Mouse (Mus musculus): Measurements from ENCODE around the gene Card10. TPM values are rescaled to one million over a fixed set of nuclear protein-coding genes. Genes with fewer than 3 reads are reported as not detected.
A peak's percentile ranks its signal among the peaks of the same experiment; 100 is the strongest.

The Card10 gene
- total RNA-seq, 1 experiment from 2014 or later = not detected

DNA sequence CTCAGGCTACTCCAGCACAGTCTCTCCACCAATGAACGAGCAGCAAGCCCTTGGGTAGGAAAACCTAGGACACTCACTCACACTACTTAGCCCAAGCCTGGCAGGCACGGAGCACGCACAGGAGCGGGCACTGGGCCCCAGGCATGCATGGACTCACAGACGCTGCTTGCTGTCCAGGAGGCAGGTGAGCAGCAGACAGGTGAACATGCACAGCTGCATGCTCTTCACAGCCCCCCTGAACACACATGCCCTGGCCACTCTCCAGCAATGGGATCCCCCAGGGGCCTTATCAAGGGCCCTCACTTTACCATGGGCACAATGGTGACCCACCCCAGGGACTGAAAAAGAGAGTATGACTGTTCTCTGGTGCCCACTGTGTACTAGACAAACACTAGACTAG, 23.2 kb downstream of the Card10 start:
- no peak for ATAC-seq (replicated peaks; ENCODE audit: low read depth, poor library complexity, severe bottlenecking)

DNA sequence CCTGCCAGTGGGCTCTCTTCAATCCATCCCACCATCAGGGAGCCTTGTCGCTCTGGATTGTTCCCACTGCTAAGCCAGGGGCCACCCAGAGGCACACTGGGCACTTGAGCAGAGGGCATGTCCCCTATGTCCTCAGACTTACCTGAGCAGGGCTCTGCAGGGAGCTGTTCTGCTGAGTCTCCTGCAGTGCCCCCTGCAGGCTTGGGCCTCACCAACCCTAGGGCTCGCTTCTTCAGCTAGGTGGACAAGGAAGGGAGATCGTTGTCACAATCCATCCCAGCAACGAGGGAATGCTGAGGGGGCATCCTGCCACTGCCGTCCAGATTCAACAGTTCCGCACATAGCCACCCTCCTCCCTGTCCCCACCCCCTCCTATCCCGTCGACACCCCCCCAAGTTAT, 23.6 kb downstream of the Card10 start:
- ATAC-seq (replicated peaks; ENCODE audit: low read depth, poor library complexity, severe bottlenecking) = 0 out of 2 replicates have a peak, but pooled peaks have one; percentile 31

DNA sequence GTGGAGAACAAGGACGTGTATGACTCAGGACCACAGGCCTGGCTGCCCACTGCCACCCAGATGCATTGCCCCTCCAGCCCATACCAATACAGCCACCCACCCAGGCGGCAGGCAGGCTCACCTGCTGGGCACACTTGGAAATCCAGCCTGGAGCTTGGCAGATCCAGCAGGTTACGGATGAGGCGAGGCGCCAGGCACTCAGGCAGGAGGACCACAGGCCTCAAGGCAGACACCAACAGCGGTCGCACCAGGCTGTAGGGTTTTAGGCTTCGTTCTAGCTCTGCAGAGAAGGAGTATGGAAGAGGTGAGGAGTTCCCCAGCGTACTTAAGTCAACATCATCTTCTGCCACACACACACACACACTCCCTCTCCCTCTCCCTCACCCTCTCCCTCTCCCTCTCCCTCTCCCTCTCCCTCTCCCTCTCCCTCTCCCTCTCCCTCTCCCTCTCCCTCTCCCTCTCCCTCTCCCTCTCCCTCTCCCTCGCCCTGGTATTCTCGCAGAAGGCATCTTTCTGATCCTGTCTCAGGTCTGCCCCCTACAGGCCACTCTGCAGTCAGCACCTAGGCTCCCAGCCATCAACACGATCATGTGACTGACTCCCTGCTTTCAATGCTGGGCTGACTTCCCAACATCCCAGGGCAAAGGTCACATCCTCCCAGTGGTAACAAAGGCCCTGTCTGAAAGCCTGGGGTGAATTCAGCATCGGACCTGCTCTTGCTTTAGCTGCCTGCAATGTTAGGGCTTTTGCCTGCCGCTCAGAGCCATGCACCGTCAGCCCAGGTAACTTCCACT, 24.6 kb downstream of the Card10 start:
- ATAC-seq (replicated peaks; ENCODE audit: low read depth, poor library complexity, severe bottlenecking) = peak; percentile 54

DNA sequence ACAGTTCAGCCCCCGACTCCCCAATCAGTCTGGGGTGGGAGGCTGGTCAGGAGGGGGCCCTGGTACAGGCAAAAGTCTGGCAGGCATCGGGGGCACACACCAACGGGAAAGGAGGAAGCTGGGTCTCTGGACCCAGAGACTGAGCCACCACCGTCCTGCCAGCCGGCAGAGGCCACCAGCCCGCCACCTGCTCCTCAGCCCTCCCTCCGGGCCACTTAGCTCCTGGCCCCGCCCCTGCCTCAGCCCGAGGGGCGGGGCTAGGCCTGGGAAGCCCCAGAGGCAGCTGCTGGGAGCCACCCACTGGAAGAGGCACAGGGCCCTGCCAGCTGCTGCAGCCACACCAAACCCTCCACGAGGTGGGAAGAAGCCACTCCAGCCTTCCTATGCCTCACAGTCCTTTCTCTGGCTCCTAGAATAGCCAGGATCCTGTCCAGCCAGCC, 29.5 kb downstream of the Card10 start, which contains the start of gene Mfng:
Gene Mfng, minus strand, starts transcription at position 186 of the 440 bp plus-strand sequence.
- ATAC-seq (replicated peaks; ENCODE audit: low read depth, poor library complexity, severe bottlenecking) = peak; percentile 85

DNA sequence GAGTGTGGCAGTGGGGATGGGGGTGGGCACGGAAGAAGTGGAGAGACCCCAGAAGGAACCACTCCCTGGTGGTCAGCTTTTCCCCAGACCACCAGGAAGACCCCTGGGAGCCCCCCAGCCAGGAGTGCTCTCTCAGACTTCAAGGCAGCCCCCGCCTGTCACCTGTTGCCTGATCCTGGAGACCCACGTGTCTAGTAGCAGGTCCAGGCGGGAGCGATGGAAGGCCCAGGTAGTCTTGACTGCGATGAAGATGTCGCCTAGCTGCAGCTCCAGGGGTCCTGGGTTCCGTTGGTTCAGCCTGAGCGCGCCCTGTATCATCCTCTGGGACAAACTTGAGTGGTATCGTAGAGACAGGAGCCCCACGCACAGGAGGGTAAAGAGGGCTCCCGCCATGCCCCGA, 30.0 kb downstream of the Card10 start:
- no peak for ATAC-seq (replicated peaks; ENCODE audit: low read depth, poor library complexity, severe bottlenecking)

DNA sequence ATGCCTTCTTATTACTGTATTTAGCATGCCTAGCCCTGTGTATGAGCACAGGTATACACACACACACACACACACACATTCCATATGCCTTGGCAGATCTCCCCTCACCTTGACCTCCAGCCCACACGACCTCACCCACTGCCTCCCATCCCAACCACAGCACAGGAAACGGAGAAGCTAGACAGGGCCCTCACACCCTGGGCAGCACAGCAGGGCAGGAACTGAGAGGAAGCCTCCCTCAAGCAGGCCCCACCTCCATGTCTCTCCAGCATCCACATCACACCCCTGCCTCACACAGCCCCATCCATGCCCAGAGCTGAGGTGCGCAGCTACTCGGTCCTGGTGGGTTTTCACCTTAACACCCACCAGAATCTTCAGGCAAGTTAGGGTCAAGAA, 30.5 kb downstream of the Card10 start:
- peak; percentile 48 for ATAC-seq (replicated peaks; ENCODE audit: low read depth, poor library complexity, severe bottlenecking)

DNA sequence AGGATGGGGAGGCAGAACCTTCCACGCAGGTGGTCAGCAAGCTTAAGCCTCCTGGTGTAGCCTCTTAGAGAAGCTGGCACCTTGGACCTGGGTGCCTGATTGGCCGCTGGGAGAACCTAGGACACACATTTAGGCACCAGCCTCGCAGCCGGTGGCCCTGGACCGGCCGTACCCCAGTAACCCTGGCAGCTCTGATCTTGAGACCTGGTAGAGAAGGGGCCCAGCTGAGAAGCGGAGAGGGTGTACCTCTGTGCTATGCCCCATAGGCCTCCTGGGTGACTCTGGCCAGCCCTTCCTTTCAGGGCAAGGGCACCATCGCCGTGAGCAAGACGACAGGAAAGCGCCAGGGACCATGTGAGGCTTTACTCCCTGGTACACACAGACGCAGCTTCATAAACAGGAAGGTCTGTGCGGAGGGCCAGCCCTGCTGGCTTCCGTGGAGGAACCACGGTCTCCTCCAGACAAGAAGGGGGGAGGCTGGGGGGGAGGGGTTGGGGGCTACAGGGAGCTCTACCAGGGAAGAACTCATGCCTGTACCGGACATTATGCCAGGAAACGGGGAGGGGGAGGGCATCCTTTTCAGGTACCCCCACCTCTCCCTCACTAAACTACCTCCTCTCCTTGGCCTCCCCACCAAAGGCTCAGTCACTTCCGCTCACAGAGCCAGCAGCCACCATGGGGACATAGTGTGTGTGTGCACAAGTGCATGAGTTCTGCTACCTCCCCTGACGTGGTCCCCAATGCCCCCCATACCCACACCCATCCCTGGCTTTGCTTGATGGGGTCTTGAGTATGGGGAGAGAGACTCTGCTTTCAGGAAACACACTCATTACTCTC, 31.1 kb downstream of the Card10 start:
- peak; percentile 37 for ATAC-seq (replicated peaks; ENCODE audit: low read depth, poor library complexity, severe bottlenecking)

DNA sequence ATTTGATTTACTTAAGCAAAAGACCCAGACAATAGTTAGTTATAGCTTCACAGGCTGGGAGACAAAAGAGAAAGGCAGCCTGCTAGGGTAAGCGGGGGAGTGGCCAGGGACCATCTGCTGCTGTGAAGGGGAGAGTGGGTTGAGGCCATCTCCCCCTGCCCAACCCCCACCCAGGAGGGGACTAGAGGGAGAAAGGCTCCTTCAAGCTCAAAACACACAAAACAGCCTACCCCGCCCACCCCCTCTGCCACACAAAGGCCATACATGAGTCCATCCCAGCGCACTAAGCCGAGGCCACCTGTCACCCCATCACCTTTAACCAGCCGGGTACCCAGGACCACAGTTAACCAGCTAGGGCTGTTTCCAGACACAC, 31.9 kb downstream of the Card10 start:
- no peak for ATAC-seq (replicated peaks; ENCODE audit: low read depth, poor library complexity, severe bottlenecking)

DNA sequence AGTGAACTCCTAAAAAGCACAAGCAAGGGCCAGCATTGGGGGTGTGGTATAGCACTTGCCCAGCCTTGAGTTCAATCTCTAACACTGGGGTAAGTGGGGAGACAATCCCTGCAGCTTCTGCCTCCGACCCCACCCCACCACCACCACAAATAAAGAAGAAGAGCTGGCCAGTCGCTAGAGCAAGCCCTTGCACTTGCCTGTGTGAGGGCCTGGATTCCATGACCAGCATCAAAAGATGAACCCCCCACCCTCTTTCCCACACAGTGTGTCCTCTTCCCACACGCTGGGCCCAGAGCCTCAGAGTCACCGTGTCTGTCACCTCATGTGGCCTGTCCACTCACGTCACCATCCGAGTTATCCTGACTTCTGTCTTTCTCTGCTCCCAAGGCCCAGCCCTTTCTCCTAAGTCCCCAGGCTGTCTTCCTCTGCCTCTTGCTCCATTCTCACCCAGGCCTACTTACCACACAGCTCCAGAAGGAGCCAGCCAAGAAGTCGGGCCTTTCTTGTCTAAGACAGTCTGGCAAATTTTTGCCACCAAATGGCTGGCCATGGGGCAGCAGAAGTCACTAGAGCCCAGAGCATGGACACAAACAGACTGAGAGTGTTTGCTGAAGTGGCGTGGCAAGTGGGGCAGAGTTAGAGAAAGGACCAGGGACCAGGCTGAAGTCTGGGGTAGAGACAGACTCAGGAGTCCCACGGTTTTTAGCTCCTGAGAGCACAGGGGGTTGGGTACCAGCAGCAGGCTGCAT, 32.4 kb downstream of the Card10 start:
- ATAC-seq (replicated peaks; ENCODE audit: low read depth, poor library complexity, severe bottlenecking) = no peak

DNA sequence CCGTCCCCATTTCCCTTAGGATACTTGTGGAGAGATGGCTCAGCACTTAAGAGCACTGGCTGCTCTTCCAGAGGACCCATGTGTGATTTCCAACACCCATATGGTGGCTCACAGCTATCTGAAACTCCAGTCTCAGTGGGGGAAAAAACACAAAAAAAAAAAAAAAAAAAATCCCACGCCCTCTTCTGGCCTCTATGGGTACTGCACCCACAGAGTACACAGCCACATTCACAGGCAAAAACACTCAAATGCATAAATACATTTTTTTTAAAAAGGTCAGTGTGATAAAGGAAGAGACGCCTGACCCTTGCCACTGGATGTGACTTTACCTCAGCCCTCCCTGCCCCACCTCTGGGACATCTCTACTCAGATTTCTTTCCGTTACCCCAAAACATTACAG, 33.8 kb downstream of the Card10 start:
- ATAC-seq (replicated peaks; ENCODE audit: low read depth, poor library complexity, severe bottlenecking) = no peak

DNA sequence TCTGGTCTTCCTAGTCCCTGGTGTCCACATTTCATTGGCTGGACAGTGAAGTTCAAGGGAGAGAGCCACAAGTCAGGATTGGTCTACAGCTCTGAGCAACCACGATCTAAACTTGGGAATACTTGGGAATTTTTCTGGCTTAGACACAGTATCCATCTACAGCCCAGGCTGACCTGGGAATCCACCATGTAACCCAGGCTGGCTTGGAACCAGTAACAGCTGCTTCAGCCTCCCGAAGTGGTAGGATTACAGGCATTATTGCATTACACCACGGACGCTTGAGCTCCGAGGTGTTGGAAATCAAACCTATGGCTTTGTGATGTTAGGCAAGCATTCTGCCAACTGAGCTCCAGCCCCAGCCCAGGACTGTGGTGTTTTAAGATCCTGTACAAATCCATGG, 39.1 kb downstream of the Card10 start:
- ATAC-seq (replicated peaks; ENCODE audit: low read depth, poor library complexity, severe bottlenecking) = no peak

DNA sequence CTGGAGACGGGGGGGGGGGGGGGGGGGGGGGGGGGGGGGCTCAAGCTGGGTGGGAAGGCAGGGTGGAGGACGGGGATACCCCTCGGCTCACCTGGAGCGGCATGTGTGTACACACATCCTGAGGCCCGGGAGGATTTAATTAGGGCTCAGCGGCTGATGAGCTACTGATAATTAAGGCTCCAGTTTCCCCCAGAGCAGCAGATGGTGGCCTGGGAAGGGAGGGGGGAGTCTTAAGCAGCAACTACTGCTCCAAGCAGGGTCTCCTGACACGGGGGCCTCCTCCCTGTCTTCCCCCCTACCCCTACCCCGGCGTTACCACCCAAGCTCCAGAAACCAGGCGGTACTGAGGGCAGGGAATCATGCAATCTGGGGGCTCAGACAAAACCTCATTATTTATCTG, 39.6 kb downstream of the Card10 start:
- no peak for ATAC-seq (replicated peaks; ENCODE audit: low read depth, poor library complexity, severe bottlenecking)

DNA sequence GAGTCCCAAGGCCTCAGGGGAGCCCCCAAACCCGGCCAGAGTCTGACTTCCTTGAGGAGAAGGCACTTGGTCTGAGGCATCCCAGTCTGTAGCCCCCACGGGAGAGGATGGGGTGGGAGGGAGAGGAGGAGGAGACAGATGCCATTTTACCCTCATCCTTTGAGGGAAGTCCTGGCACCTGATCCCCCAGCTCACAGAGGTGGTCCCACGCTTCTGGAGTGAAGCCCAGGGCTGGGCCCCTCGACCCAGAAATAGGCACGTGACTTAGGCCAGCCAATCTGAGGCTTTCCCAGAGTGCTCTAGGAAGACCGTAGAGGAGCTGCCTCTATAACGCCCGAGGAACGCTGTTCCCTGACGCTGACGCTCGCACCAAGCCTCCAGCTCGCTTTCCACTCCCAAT, 41.7 kb downstream of the Card10 start:
- ATAC-seq (replicated peaks; ENCODE audit: low read depth, poor library complexity, severe bottlenecking) = no peak

DNA sequence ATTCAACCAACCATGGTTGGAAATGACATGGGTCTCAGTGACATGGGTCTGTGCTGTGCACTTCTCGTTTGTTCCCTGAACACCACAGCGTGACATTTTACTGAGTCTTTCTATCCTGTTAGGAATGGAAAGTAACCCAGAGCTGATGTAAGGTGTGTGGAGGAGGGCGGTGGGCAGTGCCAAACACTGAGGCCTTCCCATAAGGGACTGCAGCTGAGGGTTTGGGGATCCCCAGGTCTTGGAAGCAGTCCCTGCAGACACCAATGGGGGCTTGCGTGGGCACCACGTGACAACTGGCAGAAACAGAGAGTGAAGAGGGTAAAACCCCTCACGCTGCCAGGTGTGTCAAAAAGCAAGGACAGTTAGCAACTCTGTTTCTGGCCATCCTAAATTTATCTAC, 44.7 kb downstream of the Card10 start:
- ATAC-seq (replicated peaks; ENCODE audit: low read depth, poor library complexity, severe bottlenecking) = no peak

DNA sequence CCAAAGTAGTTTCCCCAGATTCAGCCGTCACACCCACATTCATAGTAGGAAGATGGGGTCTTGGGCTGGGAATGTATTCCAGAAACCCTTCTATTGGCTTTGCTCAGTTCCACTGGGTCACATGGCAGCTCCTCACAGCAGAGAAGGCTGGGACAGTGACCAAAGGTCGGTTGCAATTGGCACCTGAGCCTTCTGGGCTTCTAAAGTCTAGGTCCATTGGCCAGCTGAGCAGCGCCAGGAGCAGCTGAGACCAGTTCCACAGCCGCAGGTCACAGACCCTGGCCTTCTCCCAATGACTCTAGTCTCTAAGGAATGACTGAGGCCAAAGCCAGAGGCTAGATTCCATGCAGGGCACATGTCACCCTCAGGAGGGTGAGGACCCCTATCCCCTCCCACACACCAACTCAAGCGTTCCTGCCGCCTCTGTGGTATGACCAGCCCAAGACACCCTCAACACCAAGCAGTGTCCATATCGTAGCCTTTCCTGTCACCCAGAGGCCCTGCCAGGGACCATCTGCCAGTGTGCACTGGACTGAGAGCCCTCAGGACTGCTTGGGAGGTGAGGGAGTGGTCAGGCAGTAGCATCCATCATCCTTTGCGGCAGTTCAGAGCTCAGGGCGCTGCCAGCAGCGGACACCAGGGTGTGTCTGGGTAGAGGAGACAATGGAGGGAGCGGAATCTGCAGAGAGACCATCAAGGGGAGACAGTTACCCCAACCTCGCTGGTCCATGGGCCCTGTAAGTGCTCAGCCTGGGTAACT, 46.7 kb downstream of the Card10 start:
- ATAC-seq (replicated peaks; ENCODE audit: low read depth, poor library complexity, severe bottlenecking) = no peak

DNA sequence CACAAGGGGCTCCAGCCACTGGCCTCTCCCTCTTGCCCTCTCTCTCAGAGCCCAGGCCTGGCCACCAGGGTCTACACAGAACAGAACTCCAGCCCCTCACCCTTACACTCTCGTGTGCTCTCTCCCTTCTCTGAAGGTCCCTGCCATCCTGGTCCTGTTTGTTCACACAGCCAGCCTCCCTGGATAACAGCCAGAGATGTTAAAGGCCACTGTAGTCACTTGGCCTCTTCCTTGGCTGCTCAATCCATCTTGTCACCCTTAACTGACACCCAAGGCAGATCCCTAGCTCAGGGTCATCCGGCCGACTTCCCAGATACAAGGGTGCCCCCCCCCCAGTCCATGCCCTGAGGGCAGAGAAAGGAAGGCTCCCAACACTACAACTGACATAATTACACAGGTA, 47.6 kb downstream of the Card10 start:
- ATAC-seq (replicated peaks; ENCODE audit: low read depth, poor library complexity, severe bottlenecking) = no peak

DNA sequence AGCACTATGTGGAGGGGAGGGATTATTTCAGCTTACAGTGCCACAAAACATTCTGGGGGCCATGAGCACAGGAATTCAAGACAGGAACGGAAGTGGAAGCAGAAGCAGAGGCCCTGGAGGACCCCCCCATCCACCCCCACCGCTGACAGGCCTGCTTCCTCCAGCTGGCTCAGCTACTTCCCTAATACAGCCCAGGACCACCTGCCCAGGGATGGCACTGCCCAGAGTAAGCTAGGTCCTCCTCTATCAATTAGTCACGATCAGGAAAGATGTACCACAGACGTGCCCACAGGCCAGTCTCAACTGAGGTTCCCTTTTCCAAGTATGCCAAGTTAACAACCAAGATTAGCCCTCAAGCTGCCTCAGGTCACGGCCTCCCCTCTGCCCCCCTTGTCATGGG, 48.7 kb downstream of the Card10 start:
- ATAC-seq (replicated peaks; ENCODE audit: low read depth, poor library complexity, severe bottlenecking) = peak; percentile 85

DNA sequence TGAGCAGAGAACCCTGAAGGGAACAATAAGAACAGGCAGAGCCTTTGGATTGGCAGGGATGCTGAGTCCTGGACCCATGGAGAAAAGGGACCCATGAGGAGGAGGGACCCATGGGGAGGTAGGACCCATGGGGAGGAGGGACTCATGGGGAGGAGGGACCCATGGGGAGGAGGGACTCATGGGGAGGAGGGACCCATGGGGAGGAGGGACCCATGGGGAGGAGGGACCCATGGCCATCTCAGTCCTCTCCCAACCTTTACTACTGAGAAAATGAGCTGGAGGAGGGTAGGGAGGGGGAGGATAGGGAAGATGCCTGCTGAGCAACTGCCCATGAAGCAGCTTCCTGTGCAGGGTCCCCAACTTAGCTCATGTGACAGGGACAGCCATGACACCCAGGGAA, 49.9 kb downstream of the Card10 start:
- ATAC-seq (replicated peaks; ENCODE audit: low read depth, poor library complexity, severe bottlenecking) = no peak

DNA sequence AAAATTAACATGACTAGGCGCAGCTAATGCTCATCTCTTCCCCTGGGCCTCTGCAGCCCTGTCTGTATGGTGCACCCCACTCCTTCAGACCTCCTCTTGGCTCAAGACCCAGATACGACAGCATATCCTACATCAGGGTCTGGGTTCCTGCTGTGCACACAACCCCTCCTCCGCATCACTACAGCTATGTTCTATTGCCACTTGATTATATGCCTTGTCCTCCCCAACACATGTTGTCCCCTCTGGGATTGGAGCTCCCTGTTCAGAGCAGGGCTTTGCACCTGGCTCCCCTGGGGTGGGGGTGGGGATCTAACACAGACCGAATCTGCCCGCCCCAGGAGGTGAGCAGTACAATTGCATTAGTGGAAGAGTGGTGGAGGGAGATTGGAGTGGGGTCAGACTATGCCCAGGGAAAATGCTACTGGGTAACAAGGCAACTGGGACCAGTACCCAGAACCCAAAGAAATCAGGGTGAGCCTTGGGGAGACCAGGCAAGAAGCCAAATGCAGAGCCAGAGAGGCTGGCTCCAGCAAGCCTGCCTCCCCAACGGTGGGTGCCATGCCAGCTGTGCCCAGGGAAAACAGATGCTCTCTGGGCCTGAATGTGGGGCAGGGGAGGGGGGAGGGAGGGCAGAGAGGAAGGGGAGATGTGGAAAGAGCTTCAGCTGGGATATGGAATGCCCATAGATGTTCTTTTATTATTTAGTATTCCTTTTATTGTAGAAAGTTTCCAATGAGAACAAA, 52.1 kb downstream of the Card10 start:
- no peak for ATAC-seq (replicated peaks; ENCODE audit: low read depth, poor library complexity, severe bottlenecking)

Data from common myeloid progenitor, adult 5-6 weeks (primary cell).